In the genomic region with DNA sequence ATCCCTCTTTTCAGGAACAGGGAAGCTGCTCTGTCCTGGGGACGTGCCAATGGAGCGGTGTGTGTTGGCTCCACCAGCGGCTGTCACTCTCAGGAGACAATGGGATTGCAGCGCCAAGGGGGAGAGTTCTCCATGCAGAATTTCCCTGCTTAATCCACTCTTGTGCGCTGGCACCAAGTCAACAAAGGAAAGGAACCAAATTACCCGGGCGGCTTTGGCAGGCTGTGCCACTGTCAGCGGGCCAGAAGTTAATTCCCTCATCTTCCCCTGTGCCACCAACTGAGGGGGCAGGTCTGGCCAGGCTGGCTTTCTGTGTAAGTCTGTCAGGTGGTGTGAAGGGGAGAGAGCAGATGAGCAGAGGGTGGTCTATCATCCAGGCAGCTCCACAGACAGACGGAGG, we compare ENCODE assay signal across 8 mouse cellular contexts.
DNase-seq lines count a peak whose midpoint lies in the region; ATAC-seq and TF ChIP-seq lines count a peak whose summit lies in the region.

No protein-coding gene starts in this region.

- intact Hi-C loops in heart, adult 2 months (cut with DNase I) = no loop called here
- intact Hi-C loops in gastrocnemius, postnatal 14 days (cut with DNase I; ENCODE audit: low total_unique reads) = no loop called here

- no peaks in the 10 kb centered on the region for H3K27me3 ChIP-seq in heart, adult 2 months (ENCODE audit: control insufficient read depth, insufficient read depth, low read length)
- H3K27me3 ChIP-seq in heart, embryonic 11.5 days (ENCODE audit: control insufficient read depth, insufficient read depth, low read length) = no peaks in the 10 kb centered on the region
- no peaks in the 10 kb centered on the region for H3K27me3 ChIP-seq in midbrain, embryonic 16.5 days (ENCODE audit: control insufficient read depth, insufficient read depth, low read depth, low read length)

- TF ChIP-seq CTCF in heart, adult 2 months (IDR thresholded peaks at IDR 0.05) = no peak

- H3K79me2 ChIP-seq in heart, adult 2 months (replicated peaks; ENCODE audit: control insufficient read depth, insufficient read depth, low read length) = no peaks in the 10 kb centered on the region

- TF ChIP-seq POLR2A in heart, adult 2 months (IDR thresholded peaks at IDR 0.05; ENCODE audit: insufficient read depth, low read depth, low read length) = no peak

- DNase-seq in heart, adult 2 months = peak; percentile 37 to 53
- DNase-seq in cerebellum, adult 9-11 months = peak; percentile 73
- peak; percentile 50 for DNase-seq in gastrocnemius, postnatal 14 days
- peak; percentile 61 for DNase-seq in layer of hippocampus, adult 9-11 months
- no peak for DNase-seq in spleen, postnatal 36 days (ENCODE audit: low spot score in 2 of 2)

- no peak for ATAC-seq in heart, embryonic 11.5 days (replicated peaks; ENCODE audit: insufficient number of reproducible peaks, low FRiP score, low TSS enrichment)
- peak; percentile 46 for ATAC-seq in midbrain, embryonic 16.5 days
- ATAC-seq in erythroblast, adult 5-6 weeks (replicated peaks; ENCODE audit: low FRiP score, poor library complexity, severe bottlenecking) = no peak

- no peaks in the 10 kb centered on the region for H3K9me3 ChIP-seq in heart, embryonic 11.5 days (replicated peaks; ENCODE audit: control insufficient read depth, low read length)
- no peaks in the 10 kb centered on the region for H3K9me3 ChIP-seq in midbrain, embryonic 16.5 days (replicated peaks; ENCODE audit: control insufficient read depth, low read length, poor library complexity, severe bottlenecking)

- no peak overlapping the region for H3K27ac ChIP-seq in heart, adult 2 months
- no peak overlapping the region for H3K27ac ChIP-seq in heart, embryonic 11.5 days (ENCODE audit: low read depth, low read length)
- no peak overlapping the region for H3K27ac ChIP-seq in midbrain, embryonic 16.5 days (ENCODE audit: low read length)

- WGBS in heart, adult 2 months = 28% methylated on average over 9 of the region's 9 CpGs
- WGBS in heart, embryonic 11.5 days (ENCODE audit: insufficient replicate concordance) = 65% methylated on average over 9 of the region's 9 CpGs
- WGBS in midbrain, embryonic 16.5 days = 10% methylated on average over 9 of the region's 9 CpGs

- H3K4me3 ChIP-seq in heart, adult 2 months = no peak overlapping the region
- H3K4me3 ChIP-seq in heart, embryonic 11.5 days (ENCODE audit: low read depth, low read length) = no peak overlapping the region
- no peak overlapping the region for H3K4me3 ChIP-seq in midbrain, embryonic 16.5 days (ENCODE audit: low read depth, low read length)

- no peaks in the 10 kb centered on the region for H3K36me3 ChIP-seq in heart, adult 2 months (ENCODE audit: control insufficient read depth, insufficient read depth, low read length)
- H3K36me3 ChIP-seq in heart, embryonic 11.5 days (ENCODE audit: control insufficient read depth, insufficient read depth, low read length) = no peaks in the 10 kb centered on the region
- H3K36me3 ChIP-seq in midbrain, embryonic 16.5 days (ENCODE audit: control insufficient read depth, insufficient read depth, low read length) = no peaks in the 10 kb centered on the region

- no peak for TF ChIP-seq EP300 in heart, adult 2 months (IDR thresholded peaks at IDR 0.05; ENCODE audit: insufficient read depth, low read depth, low read length)

- H3K4me2 ChIP-seq in heart, embryonic 11.5 days = no peak overlapping the region
- no peak overlapping the region for H3K4me2 ChIP-seq in midbrain, embryonic 16.5 days (ENCODE audit: low read length)

- no peak overlapping the region for H3K9ac ChIP-seq in heart, adult 2 months (ENCODE audit: low read depth, low read length)
- no peak overlapping the region for H3K9ac ChIP-seq in heart, embryonic 11.5 days (ENCODE audit: low read depth, low read length)
- no peak overlapping the region for H3K9ac ChIP-seq in midbrain, embryonic 16.5 days (ENCODE audit: low read depth, low read length)

- H3K4me1 ChIP-seq in heart, adult 2 months (ENCODE audit: control insufficient read depth, insufficient read depth, low read length) = peaks cover 3% of the 10 kb centered on the region; the same call in 1 of the 2 replicates
- H3K4me1 ChIP-seq in heart, embryonic 11.5 days (ENCODE audit: control insufficient read depth, insufficient read depth, low read length) = peaks cover 11% of the 10 kb centered on the region
- peaks cover 11% of the 10 kb centered on the region for H3K4me1 ChIP-seq in midbrain, embryonic 16.5 days (ENCODE audit: control insufficient read depth, insufficient read depth, low read length)

Comparison
In these comparisons a context has a peak if more than half of its experiments do, and no peak if none do; other contexts are left out.
1. DNase-seq: peak in heart, adult 2 months (2 of 2), cerebellum, adult 9-11 months (single experiment), gastrocnemius, postnatal 14 days (single experiment) and layer of hippocampus, adult 9-11 months (single experiment); none in spleen, postnatal 36 days (0 of 2).